Mouse (Mus musculus): ENCODE measurements at regions not wholly inside any gene's neighbourhood (a gene's known extent, or its start where the extent isn't known, plus 50 kb on each side); places are given as distances from the start of the nearest gene placed in this dataset.
A peak's percentile ranks its signal among the peaks of the same experiment; 100 is the strongest.
"Not testable (repeated sequence)": the region's sequence is repeated elsewhere in the genome, so short reads cannot be mapped to it uniquely, and the experiment has no call there.

DNA sequence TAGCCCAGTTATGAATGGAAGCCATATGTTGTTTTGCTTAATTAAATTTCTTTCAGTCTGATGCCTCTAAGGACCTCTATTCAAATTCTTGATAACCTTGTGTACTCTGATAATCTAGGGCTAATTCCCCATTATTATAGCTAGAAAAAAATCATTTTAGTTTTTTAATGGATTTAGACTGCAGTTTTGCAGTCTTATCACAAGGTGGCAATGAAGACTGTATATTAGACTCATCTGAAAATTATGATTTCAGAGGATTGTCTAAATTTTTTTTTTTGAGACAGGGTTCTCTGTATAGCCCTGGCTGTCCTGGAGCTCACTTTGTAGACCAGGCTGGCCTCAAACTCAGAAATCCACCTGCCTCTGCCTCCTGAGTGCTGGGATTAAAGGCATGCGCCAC is 1292.9 kb upstream of the Tacstd2 start:
- H3K27ac ChIP-seq (ENCODE audit: control insufficient read depth, low read depth, low read length); DNase-seq (ENCODE audit: low read depth, low spot score); H3K79me2 ChIP-seq (ENCODE audit: control insufficient read depth, insufficient read depth, low read length, poor library complexity); H3K4me1 ChIP-seq (ENCODE audit: control insufficient read depth in 1 of 2, insufficient read depth in 2 of 2, low read length in 2 of 2); H3K27me3 ChIP-seq (ENCODE audit: control insufficient read depth in 1 of 2, insufficient read depth in 2 of 2, low read length in 2 of 2); H3K4me3 ChIP-seq (ENCODE audit: control insufficient read depth in 1 of 2, insufficient read depth in 1 of 2, low read depth in 2 of 2, low read length in 2 of 2); H3K9ac ChIP-seq (ENCODE audit: control insufficient read depth, low read depth, low read length, poor library complexity, severe bottlenecking); H3K9me3 ChIP-seq (replicated peaks; ENCODE audit: insufficient read depth, low read length); H3K36me3 ChIP-seq (ENCODE audit: control insufficient read depth in 1 of 2, insufficient read depth in 2 of 2, low read length in 2 of 2): not testable (repeated sequence)
- TF ChIP-seq CTCF (IDR thresholded peaks at IDR 0.05 in 2 of 3, conservative IDR thresholded peaks at IDR 0.05 in 1 of 3; ENCODE audit: control insufficient read depth in 1 of 3, insufficient read depth in 1 of 3, low read depth in 2 of 3, low read length in 3 of 3, poor library complexity in 1 of 3, severe bottlenecking in 1 of 3) (peak in 1 of 3 experiments; percentile 3; a peak in 1 of 6 replicates), RAD21 (IDR thresholded peaks at IDR 0.05; ENCODE audit: low read depth, low read length) (peak; percentile 15)

- Histone ChIP-seq H3K27me3 (ENCODE audit: control insufficient read depth in 1 of 2, insufficient read depth in 2 of 2, low read length in 2 of 2) (no peaks in the 10 kb centered on the region), H3K79me2 (ENCODE audit: control insufficient read depth, insufficient read depth, low read length, poor library complexity) (no peaks in the 10 kb centered on the region), H3K9ac (ENCODE audit: control insufficient read depth, low read depth, low read length, poor library complexity, severe bottlenecking) (no peak overlapping the region), H3K9me3 (replicated peaks; ENCODE audit: insufficient read depth, low read length) (no peaks in the 10 kb centered on the region), H3K4me1 (ENCODE audit: control insufficient read depth in 1 of 2, insufficient read depth in 2 of 2, low read length in 2 of 2) (no peaks in the 10 kb centered on the region), H3K36me3 (ENCODE audit: control insufficient read depth in 1 of 2, insufficient read depth in 2 of 2, low read length in 2 of 2) (no peaks in the 10 kb centered on the region), H3K27ac (ENCODE audit: control insufficient read depth, low read depth, low read length) (no peak overlapping the region), H3K4me3 (ENCODE audit: control insufficient read depth in 1 of 2, insufficient read depth in 1 of 2, low read depth in 2 of 2, low read length in 2 of 2) (no peak overlapping the region)
- TF ChIP-seq SIN3A (IDR thresholded peaks at IDR 0.05; ENCODE audit: low read length) (no peak), MAFK (IDR thresholded peaks at IDR 0.05; ENCODE audit: borderline replicate concordance, low read depth, low read length) (no peak), EP300 (IDR thresholded peaks at IDR 0.05; ENCODE audit: low read depth in 1 of 2, low read length in 2 of 2) (no peak), USF1 (IDR thresholded peaks at IDR 0.05; ENCODE audit: low read depth, low read length) (no peak), MAX (IDR thresholded peaks at IDR 0.05; ENCODE audit: low read length) (no peak), GABPA (IDR thresholded peaks at IDR 0.05; ENCODE audit: low read depth, low read length) (no peak), POLR2A (IDR thresholded peaks at IDR 0.05; ENCODE audit: control insufficient read depth in 1 of 2, insufficient read depth in 1 of 2, low read depth in 1 of 2, low read length in 2 of 2, poor library complexity in 1 of 2) (no peak), CHD2 (IDR thresholded peaks at IDR 0.05; ENCODE audit: low read length) (no peak), ZNF384 (IDR thresholded peaks at IDR 0.05; ENCODE audit: low read depth, low read length) (no peak), TBP (IDR thresholded peaks at IDR 0.05; ENCODE audit: low read depth, low read length) (no peak), E2F4 (IDR thresholded peaks at IDR 0.05; ENCODE audit: borderline replicate concordance, low read depth, low read length) (no peak), ZKSCAN1 (IDR thresholded peaks at IDR 0.05; ENCODE audit: low read depth, low read length) (no peak), RAD21 (IDR thresholded peaks at IDR 0.05; ENCODE audit: low read depth, low read length) (no peak), BHLHE40 (IDR thresholded peaks at IDR 0.05; ENCODE audit: borderline replicate concordance, low read depth, low read length) (no peak), POLR2AphosphoS5 (IDR thresholded peaks at IDR 0.05; ENCODE audit: borderline replicate concordance, low read depth, low read length) (no peak), GATA1 (IDR thresholded peaks at IDR 0.05; ENCODE audit: low read depth, low read length) (no peak)
- no peak for DNase-seq (ENCODE audit: low read depth, low spot score)
Measured at GRCm38 (mm10) chr6:68813346-68813745, 1277.8 kb upstream of the Tacstd2 start.

GRCm38 (mm10) chr6:68799205-68799604 is 1263.6 kb upstream of the Tacstd2 start:
- not testable (repeated sequence) for H3K36me3 ChIP-seq (ENCODE audit: control insufficient read depth in 1 of 2, insufficient read depth in 2 of 2, low read length in 2 of 2); H3K4me3 ChIP-seq (ENCODE audit: control insufficient read depth in 1 of 2, insufficient read depth in 1 of 2, low read depth in 2 of 2, low read length in 2 of 2); H3K9me3 ChIP-seq (replicated peaks; ENCODE audit: insufficient read depth, low read length); H3K79me2 ChIP-seq (ENCODE audit: control insufficient read depth, insufficient read depth, low read length, poor library complexity); H3K9ac ChIP-seq (ENCODE audit: control insufficient read depth, low read depth, low read length, poor library complexity, severe bottlenecking); H3K27ac ChIP-seq (ENCODE audit: control insufficient read depth, low read depth, low read length); H3K27me3 ChIP-seq (ENCODE audit: control insufficient read depth in 1 of 2, insufficient read depth in 2 of 2, low read length in 2 of 2); H3K4me1 ChIP-seq (ENCODE audit: control insufficient read depth in 1 of 2, insufficient read depth in 2 of 2, low read length in 2 of 2)
- DNase-seq (ENCODE audit: low read depth, low spot score) = peak; percentile 2
